Mouse (Mus musculus): Measurements from ENCODE around the gene AC161166.1.

Gene AC161166.1

DNA sequence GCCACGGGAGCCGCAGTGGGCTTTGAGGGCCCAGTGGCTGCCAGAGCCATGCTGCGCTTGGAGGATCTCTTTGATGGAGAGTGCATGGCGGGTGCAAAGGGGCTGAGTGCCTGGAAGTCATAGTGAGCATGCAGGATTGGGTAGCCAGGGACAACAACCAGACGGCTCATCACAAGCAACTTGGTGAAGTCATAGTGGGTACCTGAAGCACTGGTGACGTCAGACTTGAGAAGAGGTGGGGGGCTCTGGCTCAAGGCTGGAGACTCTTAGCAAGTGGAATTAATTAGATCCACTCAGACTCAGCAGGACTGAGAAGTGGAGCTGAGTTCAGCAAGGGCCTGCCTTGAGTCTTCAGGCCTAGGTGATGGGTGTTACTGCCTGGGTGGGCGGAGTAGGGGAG is at the start of gene AC161166.1:
AC161166.1 (minus strand) TSS at position 101 of the 400 bp plus-strand sequence.
- no peak for DNase-seq

DNA sequence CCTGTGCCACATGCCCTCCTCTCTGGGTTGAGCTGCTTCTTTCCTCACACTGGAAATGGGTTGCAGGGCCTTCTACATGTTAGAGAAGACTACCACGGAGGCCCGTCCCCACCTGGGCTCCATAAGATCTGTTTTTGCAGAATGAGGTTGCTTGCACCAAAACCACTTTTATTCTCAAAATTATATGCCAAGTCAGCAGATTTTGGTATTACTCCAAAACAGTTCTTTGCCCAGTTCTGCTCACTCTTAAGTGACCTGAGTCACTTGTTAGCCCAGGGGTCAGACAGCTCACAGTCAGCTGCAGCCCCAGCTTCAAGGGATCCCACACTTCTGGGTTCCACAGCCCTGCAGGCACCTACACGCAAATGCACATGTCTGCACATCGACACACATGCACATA is 49.2 kb upstream of the AC161166.1 start:
- no peak for DNase-seq

DNA sequence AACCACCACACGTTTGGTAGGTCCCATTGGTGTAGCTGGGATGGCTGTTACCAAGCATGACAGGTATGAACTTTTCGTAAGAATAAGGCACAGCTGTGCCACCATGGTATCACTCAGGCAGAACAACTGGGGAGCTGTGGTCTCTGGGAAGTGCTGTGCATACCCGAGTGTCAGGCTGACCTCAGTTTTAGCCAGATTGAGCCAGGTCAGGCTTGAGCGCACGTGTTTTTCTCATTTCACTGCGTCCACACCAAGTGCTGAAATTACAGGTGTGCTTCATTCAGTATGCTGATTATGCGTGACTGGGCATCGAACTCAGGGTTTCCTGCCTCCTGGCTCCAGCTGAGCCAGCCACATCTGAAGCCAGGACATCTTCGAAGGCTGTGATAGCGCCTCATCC is 43.5 kb upstream of the AC161166.1 start:
- DNase-seq, result no peak

DNA sequence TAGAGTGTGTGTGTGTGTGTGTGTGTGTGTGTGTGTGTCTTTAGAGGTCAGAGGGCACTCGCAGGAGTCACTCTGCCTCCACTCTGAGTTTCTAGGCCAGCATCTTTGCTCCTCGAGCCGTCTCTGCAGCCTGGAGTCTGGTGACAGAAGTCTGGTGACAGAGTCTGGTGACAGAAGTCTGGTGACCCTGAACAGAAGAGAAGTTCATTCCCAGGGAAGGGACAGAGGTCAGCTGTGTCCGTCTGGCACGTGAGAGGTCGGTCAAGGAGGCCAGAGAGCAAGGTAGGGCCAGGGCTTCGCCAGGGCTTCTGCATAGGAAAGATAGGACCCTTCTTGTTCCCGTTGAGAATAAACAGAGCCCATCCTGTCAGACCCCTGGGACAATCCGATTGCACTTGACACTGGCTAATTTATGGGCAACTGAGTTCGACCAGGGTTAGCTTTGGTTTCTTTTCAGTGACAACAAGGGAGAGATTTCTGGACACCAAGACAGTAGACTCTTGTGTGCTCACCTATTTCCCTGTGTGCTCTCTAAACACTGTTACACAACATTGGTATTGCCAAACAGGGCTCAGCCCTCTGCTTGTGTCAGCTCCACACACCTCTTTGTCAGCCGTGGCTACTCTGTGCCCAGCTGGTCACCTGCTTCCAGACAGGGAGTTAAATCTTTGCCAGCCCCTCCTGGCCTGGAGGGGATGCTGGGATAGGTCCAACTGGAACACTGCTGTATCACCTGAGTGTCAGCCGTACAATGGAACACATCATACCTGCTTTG is 39.9 kb upstream of the AC161166.1 start:
- no peak for DNase-seq

DNA sequence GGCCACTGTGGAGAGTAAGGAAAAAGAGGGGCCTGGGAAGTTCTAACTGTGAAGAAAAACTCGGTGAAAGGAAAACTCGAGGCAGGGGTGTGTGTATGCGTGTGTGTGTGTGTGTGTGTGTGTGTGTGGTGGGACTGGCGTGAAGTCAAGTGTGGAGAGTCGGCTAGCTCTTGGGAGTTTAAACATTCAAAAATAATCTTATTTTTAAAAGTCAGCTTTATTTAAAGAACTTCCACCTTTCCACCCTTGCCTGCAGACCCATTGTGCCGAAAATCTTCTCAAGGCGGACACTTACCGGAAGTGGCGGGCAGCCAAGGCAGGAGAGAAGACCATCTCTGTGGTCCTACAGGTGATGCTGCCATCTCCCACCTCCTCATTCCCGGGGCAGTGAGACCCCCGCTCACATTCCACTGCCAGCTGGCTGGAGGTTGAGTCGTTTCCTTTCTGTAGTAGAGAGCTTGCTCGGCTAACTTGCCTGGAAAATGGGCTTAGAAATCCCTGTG is 35.3 kb upstream of the AC161166.1 start:
- DNase-seq, result peak in 1 of 2 experiments; percentile 19

DNA sequence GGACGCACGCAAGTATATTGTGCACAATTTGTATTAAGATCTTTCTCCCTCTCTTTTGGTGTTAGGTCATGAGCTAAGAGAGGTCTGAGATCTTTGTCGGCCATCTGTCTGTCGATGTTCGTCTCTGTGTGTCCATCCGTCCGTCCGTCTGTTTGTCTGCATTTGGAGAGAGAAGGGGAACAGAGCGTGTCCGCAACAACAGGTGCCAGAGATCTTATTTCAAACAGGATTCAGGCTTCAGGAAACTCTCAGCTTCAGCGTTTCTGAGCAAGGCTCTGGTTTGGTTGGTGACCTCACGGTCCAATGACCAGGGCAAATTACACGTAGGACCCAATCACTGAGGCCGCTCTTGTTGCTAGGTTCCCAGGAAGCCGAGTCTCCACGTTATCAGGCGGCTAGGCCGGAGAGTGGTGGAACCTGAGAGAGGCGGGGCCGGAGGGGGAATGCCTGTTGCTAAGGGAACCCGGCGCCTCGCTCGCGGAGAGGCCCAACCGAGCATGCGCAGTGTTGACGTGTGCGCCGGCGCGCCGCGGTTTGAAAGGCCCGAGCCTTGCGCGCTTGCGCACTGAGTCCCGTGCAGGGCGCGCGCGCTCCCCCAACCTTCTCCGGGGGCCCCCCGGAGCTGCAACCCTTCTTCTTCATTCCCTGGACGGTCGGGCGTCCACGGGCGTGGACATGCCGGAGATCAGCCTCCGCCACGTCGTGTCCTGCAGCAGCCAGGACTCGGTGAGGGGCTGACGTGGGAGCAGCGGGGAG is 34.6 kb upstream of the AC161166.1 start:
- peak; percentile 99 for DNase-seq

DNA sequence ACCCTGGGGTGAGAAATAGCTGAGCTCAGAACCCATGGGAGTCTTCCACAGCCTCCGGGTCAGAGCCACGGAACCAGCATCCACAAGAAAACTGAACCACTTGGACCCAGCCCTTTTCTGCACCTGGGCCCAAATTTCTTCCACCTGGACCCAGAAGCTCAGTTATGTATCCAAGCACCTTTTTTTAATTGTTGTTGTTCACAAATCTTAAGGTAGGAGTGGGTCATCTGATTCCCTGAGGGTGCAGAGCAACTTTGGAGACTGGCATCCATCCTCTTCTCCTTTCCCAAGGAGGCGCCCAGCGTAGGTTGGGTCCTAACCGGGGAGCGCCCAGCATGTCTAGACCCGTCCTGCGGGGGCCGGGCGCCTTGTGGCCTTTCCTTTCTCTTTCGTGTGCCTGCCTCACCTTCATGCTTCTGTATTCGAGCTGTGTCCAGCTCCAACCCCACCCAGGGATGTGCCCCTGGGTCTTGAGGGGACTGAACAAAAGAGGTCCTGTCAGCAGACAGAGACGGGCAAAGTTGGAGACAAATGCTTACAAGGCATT is 33.9 kb upstream of the AC161166.1 start, which contains the start of the genes Pinlyp and Xrcc1:
Pinlyp (minus strand) TSS at position 51 of the 547 bp plus-strand sequence.
Xrcc1 (plus strand) TSS at position 222 of the 547 bp plus-strand sequence.
- peak in 1 of 2 experiments; percentile 20 for DNase-seq

DNA sequence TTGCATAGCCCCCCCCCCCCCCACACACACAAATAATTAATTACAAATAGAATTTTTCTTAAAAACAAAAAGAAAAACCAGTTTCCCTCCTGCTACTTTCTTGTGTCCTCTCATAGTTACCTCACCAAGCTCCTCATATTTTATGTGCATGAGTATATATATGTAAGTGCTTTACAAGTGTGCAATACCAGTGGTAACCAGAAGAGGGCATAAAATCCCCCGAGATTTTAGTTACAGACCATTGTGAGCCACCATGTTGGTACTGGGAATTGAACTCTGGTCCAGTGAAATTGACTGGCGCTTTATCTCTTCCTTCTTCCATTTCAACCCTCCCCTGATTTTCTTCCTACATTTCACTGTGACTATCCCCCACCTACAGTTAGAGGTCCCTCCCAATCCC is 32.3 kb upstream of the AC161166.1 start:
- no peak for DNase-seq

DNA sequence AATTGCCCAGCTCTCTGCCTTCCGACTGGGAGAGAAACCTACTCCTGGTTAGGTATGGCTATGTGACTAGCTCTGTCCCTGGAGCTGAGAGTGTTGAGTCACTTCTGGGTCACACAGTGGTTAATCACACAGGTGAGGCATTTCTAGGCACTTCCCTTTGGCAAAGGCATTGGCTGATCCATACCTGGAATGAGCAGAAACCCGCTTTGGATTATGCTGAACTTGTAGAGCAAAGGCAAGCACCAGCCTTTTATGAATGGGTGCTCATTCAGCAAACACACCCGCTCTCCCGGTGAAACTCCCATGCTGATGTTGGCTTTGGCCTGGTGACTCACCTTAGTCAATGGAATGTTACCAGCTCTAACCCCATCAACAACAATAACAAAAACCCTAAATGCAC is 27.4 kb upstream of the AC161166.1 start:
- DNase-seq, result no peak

DNA sequence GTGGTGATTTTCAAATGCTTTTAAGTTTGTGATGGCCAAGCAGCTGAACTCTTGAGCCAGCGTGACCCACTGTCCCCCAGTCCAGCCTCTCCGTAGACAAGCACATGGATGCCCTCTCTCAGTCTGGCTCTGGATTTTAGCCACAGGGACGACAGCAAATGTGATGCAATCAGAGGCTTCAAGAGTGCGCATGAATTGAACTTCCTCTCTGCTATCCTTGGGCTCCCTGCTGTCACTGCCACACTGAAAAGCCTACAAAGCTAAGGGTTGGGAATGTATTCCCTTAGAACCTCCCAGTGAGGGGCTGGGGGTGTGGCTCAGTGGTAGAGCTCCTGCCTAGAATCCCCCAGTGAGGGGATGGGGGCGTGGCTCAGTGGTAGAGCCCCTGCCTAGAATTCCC is 26.4 kb upstream of the AC161166.1 start:
- DNase-seq, result no peak

DNA sequence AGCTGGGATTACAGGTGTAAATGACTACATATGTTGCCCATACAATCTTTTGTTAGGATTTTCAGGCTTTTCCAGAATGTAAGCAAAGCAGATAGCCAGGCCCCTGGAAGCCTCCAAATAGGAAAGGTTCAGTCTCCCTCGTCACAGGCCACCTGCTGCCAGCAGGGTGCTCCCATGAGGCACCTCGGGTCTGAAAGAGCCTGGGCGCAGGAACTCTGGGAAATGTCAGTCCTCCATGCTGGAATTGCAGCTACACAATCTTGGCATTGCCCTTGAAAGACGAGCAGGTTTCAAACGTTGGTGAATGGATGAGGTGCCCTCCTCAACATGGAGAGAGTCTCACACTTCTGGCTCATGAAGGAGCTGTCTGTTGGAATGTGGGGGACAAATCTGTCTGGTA is 25.9 kb upstream of the AC161166.1 start:
- DNase-seq, result no peak

DNA sequence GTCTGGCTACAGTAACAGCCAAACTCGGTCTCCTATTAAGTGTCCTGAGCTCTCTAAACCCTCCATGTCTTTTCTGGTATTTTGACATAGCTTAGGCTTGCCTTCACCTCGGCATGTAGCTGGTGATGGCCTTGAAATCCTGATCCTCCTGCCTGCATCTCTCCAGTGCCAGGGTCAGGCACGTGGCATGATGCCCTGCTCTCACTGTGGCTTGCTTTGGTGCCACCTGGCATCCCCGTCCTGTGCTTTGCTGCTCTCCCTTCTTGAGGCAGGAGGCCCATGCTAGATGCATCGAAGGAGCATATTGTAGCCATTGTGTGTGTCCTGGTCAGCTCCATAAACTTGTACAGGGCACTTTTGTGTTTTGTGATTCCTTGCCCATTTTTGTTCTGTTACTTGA is 25.3 kb upstream of the AC161166.1 start:
- DNase-seq, result no peak

DNA sequence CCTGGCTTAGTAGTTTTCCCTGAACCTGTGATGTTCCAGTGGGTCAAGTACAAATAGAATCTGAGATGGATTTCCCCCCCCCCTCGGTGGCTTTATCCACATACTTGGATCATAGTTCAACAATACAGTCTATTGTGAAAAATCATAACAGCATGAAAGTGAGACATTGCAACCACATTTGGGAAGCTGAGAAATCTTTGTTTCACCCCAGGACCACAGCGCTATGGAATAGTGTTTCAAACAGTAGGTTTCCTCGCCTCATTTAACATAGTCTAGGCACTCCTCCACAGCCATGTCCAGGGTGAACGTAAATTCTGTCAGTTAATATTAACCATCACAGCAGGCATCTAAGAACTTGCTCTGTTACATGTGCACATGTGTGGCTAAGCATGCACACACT is 24.8 kb upstream of the AC161166.1 start:
- no peak for DNase-seq

DNA sequence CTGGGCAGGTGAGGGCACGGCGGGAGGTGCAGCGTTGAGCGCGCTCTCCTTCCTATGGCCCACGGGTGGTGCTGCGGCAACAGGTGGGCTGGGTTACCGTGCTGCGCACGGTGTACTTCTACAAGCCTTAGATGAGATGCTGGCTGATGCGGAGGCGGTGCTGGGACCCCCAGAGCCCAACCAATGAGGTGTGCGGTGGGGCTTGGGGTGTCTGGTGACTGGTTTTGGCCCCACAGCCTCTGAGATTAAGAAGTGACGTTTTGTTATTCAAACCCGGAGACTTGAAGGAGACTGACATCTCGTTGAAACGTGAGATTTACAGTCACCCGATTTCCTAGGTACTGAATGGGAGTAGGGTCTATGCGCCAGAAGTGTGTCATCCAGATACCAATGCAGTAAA is 22.0 kb upstream of the AC161166.1 start:
- DNase-seq, result no peak

DNA sequence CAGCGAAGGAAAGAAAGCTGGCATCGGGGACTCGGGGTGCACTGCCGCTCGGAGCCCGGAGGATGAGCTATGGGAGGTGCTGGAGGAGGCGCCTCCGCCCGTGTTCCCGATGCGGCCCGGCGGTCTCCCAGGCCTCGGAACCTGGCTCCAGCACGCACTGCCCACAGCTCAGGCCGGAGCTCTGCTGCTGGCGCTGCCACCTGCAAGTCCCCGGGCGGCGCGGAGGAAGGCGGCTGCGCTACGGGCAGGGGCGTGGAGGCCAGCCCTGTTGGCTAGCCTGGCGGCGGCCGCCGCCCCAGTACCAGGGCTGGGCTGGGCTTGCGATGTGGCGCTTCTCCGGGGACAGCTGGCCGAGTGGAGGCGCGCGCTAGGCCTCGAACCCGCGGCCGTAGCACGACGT is 21.6 kb upstream of the AC161166.1 start:
- no peak for DNase-seq

DNA sequence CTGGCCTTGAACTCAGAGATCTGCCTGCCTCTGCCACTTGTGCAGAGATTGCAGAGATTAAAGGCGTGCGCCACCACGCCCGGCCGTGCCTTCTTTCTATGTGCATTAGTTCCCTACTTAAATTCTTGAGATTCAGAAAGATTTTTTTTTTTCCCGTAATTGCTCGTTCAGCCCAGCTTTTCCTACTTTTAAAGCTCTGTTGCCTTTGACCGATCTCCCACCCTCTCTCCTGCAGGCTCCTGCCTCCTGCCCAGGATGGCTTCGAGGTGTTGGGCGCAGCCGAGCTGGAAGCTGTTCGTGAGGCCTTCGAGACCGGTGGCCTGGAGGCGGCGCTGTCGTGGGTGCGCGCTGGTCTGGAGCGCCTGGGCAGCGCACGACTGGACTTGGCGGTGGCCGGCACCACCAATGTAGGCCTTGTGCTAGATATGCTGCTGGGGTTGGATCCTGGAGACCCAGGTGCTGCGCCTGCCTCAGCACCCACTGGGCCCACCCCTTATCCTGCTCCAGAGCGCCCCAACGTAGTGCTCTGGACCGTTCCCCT is 20.8 kb upstream of the AC161166.1 start:
- DNase-seq, result peak in 1 of 2 experiments; percentile 21

DNA sequence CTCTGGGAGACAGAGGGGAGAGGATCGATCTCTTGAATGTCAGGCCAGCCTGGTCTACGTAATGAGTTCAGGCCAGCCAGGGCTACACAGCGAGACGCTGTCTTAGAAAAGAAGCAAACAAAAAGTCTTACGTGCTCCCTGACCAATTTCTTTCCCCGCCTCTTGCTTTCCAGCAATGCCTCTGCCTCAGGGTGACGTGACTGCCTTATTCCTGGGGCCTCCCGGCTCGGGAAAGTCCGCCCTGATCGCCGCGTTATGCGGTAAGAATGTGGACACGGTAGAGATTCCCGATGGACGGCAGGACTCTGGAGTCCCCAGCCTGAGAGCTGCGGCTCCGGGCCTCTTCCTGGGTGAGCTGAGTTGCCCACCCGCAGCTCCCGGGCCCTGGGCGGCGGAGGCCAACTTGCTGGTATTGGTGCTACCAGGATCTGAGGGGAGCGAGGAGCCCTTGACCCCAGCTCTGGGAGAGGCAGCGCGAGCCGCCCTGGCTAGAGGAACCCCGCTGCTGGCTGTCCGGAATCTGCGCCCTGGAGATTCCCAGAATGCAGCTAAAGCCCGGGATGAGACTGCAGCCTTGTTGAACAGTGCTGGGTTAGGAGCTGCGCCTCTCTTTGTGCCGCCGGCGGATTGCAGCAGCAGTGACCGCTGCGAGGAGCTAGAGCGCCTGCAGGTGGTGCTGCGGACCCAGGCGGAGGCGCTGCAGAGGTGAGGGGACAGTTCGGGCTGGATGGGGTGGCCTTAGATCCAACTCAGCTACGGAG is 19.1 kb upstream of the AC161166.1 start:
- peak; percentile 84 to 85 for DNase-seq

DNA sequence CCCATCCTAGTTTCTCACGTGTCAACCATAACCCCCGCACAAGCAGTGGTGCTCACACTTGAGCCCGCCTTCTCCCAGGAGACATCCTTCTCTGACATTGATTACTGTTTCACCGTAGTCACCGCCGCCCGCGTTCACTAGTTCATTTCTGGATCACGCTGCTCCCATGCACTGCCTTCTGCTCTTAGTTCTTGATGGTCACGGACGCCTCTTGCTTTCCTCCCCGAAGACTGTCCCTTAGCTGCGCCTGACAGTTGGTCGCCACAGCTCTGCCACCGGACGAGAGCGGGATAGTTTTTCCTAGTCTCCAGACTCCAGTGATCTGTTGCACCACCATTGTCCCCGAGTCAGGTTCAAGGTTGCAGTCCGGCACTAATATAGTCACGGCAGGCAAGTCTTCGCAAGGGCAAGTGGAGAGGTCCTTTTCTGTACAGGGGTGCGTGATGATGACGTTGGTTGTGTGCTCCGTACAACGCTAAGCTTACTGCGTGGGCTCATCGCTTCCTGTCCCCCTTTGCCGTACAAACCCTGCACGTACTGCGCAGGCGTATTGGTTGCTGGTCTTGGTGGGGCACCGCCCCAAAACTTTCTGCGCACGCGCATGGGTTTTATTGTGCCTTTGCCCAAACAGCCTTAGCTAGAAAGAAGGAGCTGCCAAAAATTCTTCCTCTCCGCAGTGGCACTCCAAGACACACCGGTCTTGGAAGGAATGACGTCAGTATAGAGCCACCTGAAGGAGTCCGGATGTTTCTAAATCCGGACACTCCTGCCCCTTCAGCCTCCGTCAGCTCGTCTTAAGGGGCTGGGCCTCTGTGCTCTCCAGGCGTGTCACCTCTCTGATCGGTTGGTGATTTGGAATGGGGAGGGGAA is 18.0 kb upstream of the AC161166.1 start, which contains the start of gene Irgq:
Irgq (plus strand) TSS at position 628 of the 870 bp plus-strand sequence.
- peak; percentile 99 for DNase-seq

DNA sequence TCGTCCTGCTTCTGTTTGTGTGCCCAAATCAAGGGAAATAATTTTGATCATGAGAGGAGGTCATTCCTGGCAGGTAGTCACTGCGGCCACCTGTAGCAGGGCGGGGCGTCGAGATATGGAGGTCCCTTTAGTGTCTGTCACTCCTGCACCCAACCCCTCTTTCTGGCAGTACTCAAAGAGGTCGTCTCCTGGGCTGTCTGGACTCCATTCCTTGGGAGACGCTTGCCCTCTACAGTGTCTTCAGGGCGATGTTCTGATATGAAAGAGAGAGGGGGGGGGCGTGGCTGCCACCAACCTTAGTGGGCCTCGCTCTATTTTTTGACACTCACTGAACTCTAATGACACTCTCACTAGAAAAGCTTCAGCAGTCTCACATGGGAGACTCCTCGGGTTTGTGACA is 17.3 kb upstream of the AC161166.1 start:
- no peak for DNase-seq

DNA sequence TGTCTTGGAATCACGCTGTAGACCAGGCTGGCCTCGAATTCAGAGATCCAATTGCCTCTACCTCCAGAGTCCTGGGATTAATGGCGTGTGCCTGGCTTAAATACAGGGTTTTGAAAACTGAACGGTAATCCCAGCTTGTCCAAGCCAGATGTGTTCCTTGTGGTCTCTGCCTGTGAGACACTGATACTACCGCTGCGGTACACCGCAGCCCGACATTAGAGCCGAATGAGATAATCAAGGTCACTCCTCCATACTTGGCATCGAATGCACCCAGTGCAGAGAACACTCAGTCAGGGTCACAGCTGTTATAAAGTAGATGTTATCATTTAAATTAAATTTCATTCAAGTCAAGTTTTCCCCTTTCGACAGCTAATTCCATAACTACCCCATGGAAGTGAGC is 16.6 kb upstream of the AC161166.1 start:
- DNase-seq, result no peak

DNA sequence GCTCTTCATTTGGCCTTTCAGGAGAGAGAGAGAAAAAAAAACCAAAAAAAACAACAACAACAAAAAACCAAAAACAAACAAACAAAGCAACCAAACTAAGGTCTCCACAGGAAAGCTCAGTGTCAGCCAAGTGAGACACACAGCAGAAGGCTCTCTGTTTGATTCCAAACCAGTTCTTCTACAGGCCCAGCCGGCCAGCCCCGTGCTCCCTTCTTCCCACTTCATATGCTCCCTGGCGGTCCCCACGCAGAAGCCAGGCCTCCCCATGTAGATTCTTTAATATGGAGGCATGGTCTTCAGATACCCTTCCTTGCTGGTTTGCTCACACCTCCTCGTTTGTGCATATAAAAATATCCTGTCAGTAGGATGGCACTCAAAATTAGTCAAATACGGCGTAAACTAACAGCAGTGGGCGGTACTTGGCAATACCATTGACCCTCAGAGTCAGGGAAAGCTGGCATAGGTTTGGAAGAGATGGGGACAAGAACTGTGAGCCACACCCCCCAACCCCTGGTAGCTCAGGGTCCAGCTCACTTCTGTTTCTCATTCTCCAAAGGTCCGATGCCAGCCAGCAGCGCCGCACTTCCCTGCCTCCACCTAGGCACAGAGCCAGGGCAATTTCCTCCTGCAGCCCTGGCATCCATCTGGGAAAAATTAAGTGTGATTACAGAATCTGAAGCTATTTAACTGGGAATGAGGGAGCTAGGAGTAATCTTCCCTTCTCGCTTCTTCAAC is 13.6 kb upstream of the AC161166.1 start:
- peak in 1 of 2 experiments; percentile 19 for DNase-seq
